Mouse (Mus musculus) ES-E14 (cell line): ENCODE measurements around the gene Fhad1.

Experiments used
- CHD2 ChIP-seq: IDR thresholded peaks from 2 replicates; pipeline ENCODE4 v1.6.1; 2014; ENCODE audit warnings: mild to moderate bottlenecking, low read depth, low read length, inconsistent platforms
- HCFC1 ChIP-seq: IDR thresholded peaks from 2 replicates; pipeline ENCODE4 v1.6.1; 2012; ENCODE audit warnings: low read length, inconsistent platforms, borderline replicate concordance; ENCODE audit not compliant: insufficient read depth

GRCm38 (mm10) chr4:141865600-141865999, 149.3 kb downstream of the Fhad1 start:
- no peak for TF ChIP-seq HCFC1
- TF ChIP-seq CHD2 = no peak
